Mouse (Mus musculus) heart, adult 2 months (tissue): Measurements from ENCODE around the gene Rfxap. TPM values are rescaled to one million over a fixed set of nuclear protein-coding genes. Genes with fewer than 3 reads are reported as not detected.
A peak's percentile ranks its signal among the peaks of the same experiment; 100 is the strongest.

Experiments
- DNase-seq, 2 experiments: peaks; one replicate each; pipeline ENCODE4 v3.0.0; 2021
- H3K27ac ChIP-seq: fragments of 200-600 bp; 2 replicates; pipeline ENCODE4 v1.8.1; 2022
- H3K27me3 ChIP-seq: fragments of 200-500 bp; 2 replicates; pipeline ENCODE4 v1.6.1; 2012; ENCODE audit warnings: mild to moderate bottlenecking, low read length, inconsistent platforms, mixed read lengths; ENCODE audit not compliant: control insufficient read depth, insufficient read depth
- H3K36me3 ChIP-seq: fragments of 200-500 bp; 2 replicates; pipeline ENCODE4 v1.6.1; 2012; ENCODE audit warnings: low read length, inconsistent platforms; ENCODE audit not compliant: control insufficient read depth, insufficient read depth
- H3K4me1 ChIP-seq: fragments of 200-500 bp; 2 replicates; pipeline ENCODE4 v1.6.1; 2011; ENCODE audit warnings: low read length; ENCODE audit not compliant: control insufficient read depth, insufficient read depth
- H3K4me3 ChIP-seq: fragments of 200-600 bp; 2 replicates; pipeline ENCODE4 v1.8.1; 2022
- H3K79me2 ChIP-seq: fragments of 200-500 bp; replicated peaks from 2 replicates; pipeline ENCODE4 v1.6.1; 2012; ENCODE audit warnings: mild to moderate bottlenecking, inconsistent platforms, low read length, moderate library complexity, mixed read lengths; ENCODE audit not compliant: control insufficient read depth, insufficient read depth
- H3K9ac ChIP-seq: fragments of 200-500 bp; 2 replicates; pipeline ENCODE4 v1.6.1; 2012; ENCODE audit warnings: low read depth, mild to moderate bottlenecking, control low read depth, inconsistent platforms, low read length, mixed read lengths
- CTCF ChIP-seq: fragments of 200-600 bp; IDR thresholded peaks from 2 replicates; pipeline ENCODE4 v1.8.1; 2022; ENCODE audit warnings: antibody characterized with exemption, mild to moderate bottlenecking, moderate library complexity
- EP300 ChIP-seq: fragments of 200-500 bp; IDR thresholded peaks from 2 replicates; pipeline ENCODE4 v1.6.1; 2011; ENCODE audit warnings: low read depth, low read length, control low read depth; ENCODE audit not compliant: insufficient read depth
- POLR2A ChIP-seq: fragments of 200-500 bp; IDR thresholded peaks from 2 replicates; pipeline ENCODE4 v1.6.1; 2011; ENCODE audit warnings: mild to moderate bottlenecking, low read depth, low read length, control low read depth; ENCODE audit not compliant: insufficient read depth
- WGBS: fragments of 180-500 bp; shearing (Covaris S2); methylation state at CpG from one replicate; pipeline ENCODE4 v1.1.7; 2018; 5-methylcytosine and 5-hydroxymethylcytosine counted together
- intact Hi-C: fragments of 180-260 bp; cut with DNase I; formaldehyde crosslinking; loops from one replicate; pipeline ENCODE4 v1.15.1; 2025
- polyA plus RNA-seq: library from polyadenylated mRNA; depleted of rRNA; stranded (reverse); fragments of >200 nt; gene quantifications from 2 replicates; pipeline ENCODE4 v1.2.3, GENCODE M21; 2012
- total RNA-seq, 2 experiments: library from RNA; stranded (reverse); gene quantifications; 2 replicates each; pipeline ENCODE4 v1.2.3; 2021

The Rfxap gene
- total and polyA plus RNA-seq, 3 experiments: 11.0 to 22.3 (median 20.5) TPM

GRCm38 (mm10) chr3:54764418-54764817, 43.2 kb downstream of the Rfxap start:
- peak overlapping the region; percentile 18; the same call in 1 of the 2 replicates for H3K9ac ChIP-seq
- 0 out of 2 replicates have a peak, but pooled peaks have one; percentile 33 for TF ChIP-seq POLR2A
- no peak for TF ChIP-seq EP300
- no peak for TF ChIP-seq CTCF
- H3K4me3 ChIP-seq: peak overlapping the region; percentile 41
- peak overlapping the region; percentile 28; the same call in 1 of the 2 replicates for H3K27ac ChIP-seq
- no peaks in the 10 kb centered on the region for H3K79me2 ChIP-seq
- no peaks in the 10 kb centered on the region for H3K36me3 ChIP-seq
- H3K27me3 ChIP-seq: no peaks in the 10 kb centered on the region
- no peaks in the 10 kb centered on the region for H3K4me1 ChIP-seq
- peak; percentile 50 to 51 for DNase-seq
- WGBS: 51% methylated on average over 18 of the region's 18 CpGs
- intact Hi-C loops: no loop called here

DNA sequence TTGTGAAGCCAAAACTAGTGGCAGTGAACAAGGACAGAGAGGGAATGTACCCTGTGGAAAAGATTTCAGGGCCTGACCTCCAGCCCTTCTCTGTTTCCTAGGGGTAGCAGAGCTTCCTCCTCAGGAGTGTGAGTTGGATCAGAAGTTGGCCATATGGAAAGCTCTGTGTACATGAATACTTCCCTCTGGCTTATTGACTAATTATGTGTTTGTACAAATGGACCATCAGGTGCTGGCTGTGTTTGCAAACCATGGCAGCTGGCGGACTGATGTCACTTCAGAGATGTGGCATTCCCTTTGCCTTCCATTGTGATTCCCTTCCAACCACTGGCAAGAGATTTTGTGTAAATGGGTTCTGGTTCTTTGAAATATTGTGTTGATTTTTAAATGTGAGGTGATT, 46.3 kb downstream of the Rfxap start:
- no peaks in the 10 kb centered on the region for H3K79me2 ChIP-seq
- DNase-seq: no peak
- intact Hi-C loops: no loop called here
- TF ChIP-seq CTCF (no peak), POLR2A (no peak)
- H3K9ac ChIP-seq: no peak overlapping the region
- H3K36me3 ChIP-seq: no peaks in the 10 kb centered on the region
- H3K4me1 ChIP-seq: no peaks in the 10 kb centered on the region
- H3K27me3 ChIP-seq: no peaks in the 10 kb centered on the region
- no peak overlapping the region for H3K27ac ChIP-seq
- WGBS: 92% methylated on average over 1 of the region's 1 CpGs
- no peak overlapping the region for H3K4me3 ChIP-seq

- TF ChIP-seq POLR2A (no peak), CTCF (no peak), EP300 (no peak)
- H3K27me3 ChIP-seq: no peaks in the 10 kb centered on the region
- no peak for DNase-seq
- intact Hi-C loops: no loop called here
- H3K27ac ChIP-seq: no peak overlapping the region
- no peak overlapping the region for H3K9ac ChIP-seq
- no peaks in the 10 kb centered on the region for H3K4me1 ChIP-seq
- H3K36me3 ChIP-seq: no peaks in the 10 kb centered on the region
- no peaks in the 10 kb centered on the region for H3K79me2 ChIP-seq
- WGBS: 80% methylated on average over 15 of the region's 15 CpGs
- no peak overlapping the region for H3K4me3 ChIP-seq
These were observed 47.1 kb downstream of the Rfxap start for GRCm38 (mm10) chr3:54760321-54761115.

DNA sequence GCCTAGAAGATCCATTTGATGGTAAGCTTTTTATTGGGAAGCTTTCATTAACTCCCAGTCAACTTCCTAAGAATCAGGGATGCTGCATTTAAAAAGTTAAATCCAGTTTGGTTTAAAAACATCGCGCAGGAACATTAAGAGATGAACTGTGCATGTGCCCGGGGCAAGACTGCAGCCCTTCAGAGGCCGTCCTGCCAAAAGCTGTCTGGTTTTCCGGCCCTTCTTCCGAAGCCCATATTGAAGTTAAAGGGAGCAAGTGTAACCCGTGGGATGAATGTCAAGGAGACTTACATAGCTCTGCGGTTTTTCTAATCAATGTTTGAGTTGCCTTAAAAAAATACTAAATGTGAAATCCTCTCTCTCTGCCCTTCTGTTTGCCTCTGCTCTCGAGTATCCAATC, 48.4 kb downstream of the Rfxap start:
- Histone ChIP-seq H3K27ac (no peak overlapping the region), H3K9ac (no peak overlapping the region), H3K36me3 (no peaks in the 10 kb centered on the region), H3K27me3 (no peaks in the 10 kb centered on the region), H3K4me3 (no peak overlapping the region), H3K4me1 (no peaks in the 10 kb centered on the region), H3K79me2 (no peaks in the 10 kb centered on the region)
- DNase-seq: no peak
- 81% methylated on average over 9 of the region's 9 CpGs for WGBS
- intact Hi-C loops: loop anchor here (5.0 kb wide), 1 partner anchor 48 kb away; the partner anchor contains the start of gene Rfxap
- TF ChIP-seq POLR2A: no peak
- no peak for TF ChIP-seq CTCF
- no peak for TF ChIP-seq EP300

DNA sequence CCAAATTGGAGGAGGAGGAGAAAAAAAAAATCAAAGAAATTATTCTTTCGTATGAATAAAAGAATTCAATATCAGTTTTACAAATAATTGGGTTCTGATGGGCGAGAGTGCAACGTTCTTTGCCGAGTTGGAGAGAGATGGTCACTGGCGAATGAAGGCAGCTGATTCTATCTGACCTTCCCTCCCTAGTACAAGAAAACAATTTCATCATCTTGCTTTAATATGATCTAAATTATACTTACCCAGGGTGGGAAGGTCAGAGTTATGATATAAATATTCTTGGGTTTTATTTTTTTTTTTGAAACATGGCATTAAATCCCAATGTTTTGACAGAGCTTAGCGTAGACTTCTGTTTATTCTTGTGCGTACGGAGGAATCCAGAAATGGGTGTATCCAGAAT, 50.1 kb downstream of the Rfxap start:
- no peak for TF ChIP-seq POLR2A
- TF ChIP-seq CTCF: no peak
- TF ChIP-seq EP300: no peak
- intact Hi-C loops: loop anchor here (5.0 kb wide), 1 partner anchor 50 kb away; the partner anchor contains the start of gene Rfxap
- Histone ChIP-seq H3K36me3 (no peaks in the 10 kb centered on the region), H3K4me1 (no peaks in the 10 kb centered on the region), H3K4me3 (no peak overlapping the region), H3K27ac (no peak overlapping the region), H3K79me2 (no peaks in the 10 kb centered on the region), H3K9ac (no peak overlapping the region), H3K27me3 (no peaks in the 10 kb centered on the region)
- DNase-seq: no peak
- 94% methylated on average over 8 of the region's 8 CpGs for WGBS

DNA sequence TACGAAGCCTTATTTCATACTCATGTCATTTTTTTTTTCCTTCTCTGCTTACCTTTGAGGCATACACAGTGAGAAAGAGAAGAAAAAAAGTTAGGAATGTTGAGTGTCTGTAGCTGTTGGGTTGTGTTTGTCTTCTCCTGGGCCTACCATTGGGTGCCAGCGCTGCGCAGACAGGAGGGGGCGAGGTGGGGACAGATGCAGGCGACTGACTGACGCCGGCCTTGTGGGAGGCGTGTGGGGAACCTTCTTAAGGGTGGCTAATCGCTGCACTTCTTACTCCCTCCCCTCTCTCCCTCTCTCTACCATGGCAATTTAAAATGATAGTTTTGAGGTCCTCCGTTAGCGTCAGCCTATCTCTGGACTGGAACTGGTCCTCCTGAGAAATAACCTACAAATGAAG, 51.5 kb downstream of the Rfxap start:
- Histone ChIP-seq H3K4me1 (no peaks in the 10 kb centered on the region), H3K36me3 (no peaks in the 10 kb centered on the region), H3K4me3 (peak overlapping the region; percentile 70), H3K79me2 (no peaks in the 10 kb centered on the region), H3K27me3 (no peaks in the 10 kb centered on the region), H3K27ac (peak overlapping the region; percentile 60; the same call in 1 of the 2 replicates), H3K9ac (peak overlapping the region; percentile 16)
- intact Hi-C loops: loop anchor here (5.0 kb wide), 1 partner anchor 51 kb away; the partner anchor contains the start of gene Rfxap
- WGBS: 4% methylated on average over 11 of the region's 11 CpGs
- TF ChIP-seq POLR2A: no peak
- no peak for TF ChIP-seq EP300
- 0 out of 2 replicates have a peak, but pooled peaks have one; percentile 13 for TF ChIP-seq CTCF
- DNase-seq: peak in 1 of 2 experiments; percentile 22
